Mouse (Mus musculus) retina, postnatal 1 day (tissue): ENCODE data around the gene Mmp21.

Experiments
- DNase-seq: peaks from one replicate; pipeline ENCODE4 v3.0.0-alpha.2; 2012

The Mmp21 gene

GRCm38 (mm10) chr7:133645716-133646115, 34.1 kb downstream of the Mmp21 start:
- DNase-seq, result no peak

- no peak for DNase-seq
These were observed 41.0 kb downstream of the Mmp21 start for GRCm38 (mm10) chr7:133638821-133639220.

GRCm38 (mm10) chr7:133638306-133638705, 41.6 kb downstream of the Mmp21 start:
- no peak for DNase-seq

GRCm38 (mm10) chr7:133637361-133638305, 42.2 kb downstream of the Mmp21 start, which contains the start of gene Edrf1:
Edrf1 (plus strand) TSS chr7:133637543.
- DNase-seq, result peak; percentile 100

- peak; percentile 90 for DNase-seq
These were observed 43.0 kb downstream of the Mmp21 start for GRCm38 (mm10) chr7:133636738-133637352.

GRCm38 (mm10) chr7:133634932-133635650, 44.8 kb downstream of the Mmp21 start:
- no peak for DNase-seq

GRCm38 (mm10) chr7:133632476-133632875, 47.4 kb downstream of the Mmp21 start:
- DNase-seq, result peak; percentile 72

- DNase-seq, result no peak
These were observed 49.0 kb downstream of the Mmp21 start for GRCm38 (mm10) chr7:133630821-133631220.

GRCm38 (mm10) chr7:133627184-133627936, 52.5 kb downstream of the Mmp21 start:
- DNase-seq, result no peak
